Comparison of ENCODE assay signal across 22 mouse cellular contexts in genomic region chr11:109708786-109709185, GRCm38 (mm10). TPM values are rescaled to one million over a fixed set of nuclear protein-coding genes. Genes with fewer than 3 reads are reported as not detected.
DNase-seq lines count a peak whose midpoint lies in the region; ATAC-seq and TF ChIP-seq lines count a peak whose summit lies in the region.
"Had no signal": no experiment of that assay in that cellular context is flagged by ENCODE, and none has a peak within 500 bp of the region (broad histone marks: within the 10 kb centered on the region; RNA-seq: fewer than 3 reads in every experiment).

No protein-coding gene starts in this region.

- no peak for TF ChIP-seq POLR2A in liver, adult 2 months (IDR thresholded peaks at IDR 0.05; ENCODE audit: extremely low read depth, insufficient read depth, low read length)

- no peak for ATAC-seq in forebrain, embryonic 11.5 days (replicated peaks; ENCODE audit: low FRiP score)
- ATAC-seq in forebrain, embryonic 14.5 days = no peak
- ATAC-seq in liver, embryonic 12.5 days = no peak
- no peak for ATAC-seq in liver, postnatal 0 days
- ATAC-seq in midbrain, embryonic 11.5 days (ENCODE audit: low FRiP score) = no peak
- ATAC-seq in midbrain, postnatal 0 days (ENCODE audit: low FRiP score) = no peak
- ATAC-seq: activated CD4-positive, CD25-positive, alpha-beta regulatory T cell, adult 4 months; CD4-positive, CD25-positive, alpha-beta regulatory T cell, adult 4 months; Patski had no signal

- peaks cover 21% of the 10 kb centered on the region; the same call in 1 of the 2 replicates for H3K79me2 ChIP-seq in liver, adult 2 months (ENCODE audit: control insufficient read depth, insufficient read depth, low read length)

- H3K9ac ChIP-seq in forebrain, embryonic 11.5 days (ENCODE audit: low read length) = no peak overlapping the region
- no peak overlapping the region for H3K9ac ChIP-seq in forebrain, embryonic 14.5 days (ENCODE audit: low read length)
- no peak overlapping the region for H3K9ac ChIP-seq in liver, adult 2 months (ENCODE audit: low read depth, low read length)
- no peak overlapping the region for H3K9ac ChIP-seq in liver, embryonic 12.5 days
- H3K9ac ChIP-seq in liver, postnatal 0 days (replicated peaks) = no peak overlapping the region
- no peak overlapping the region for H3K9ac ChIP-seq in midbrain, embryonic 11.5 days (ENCODE audit: low read length)
- no peak overlapping the region for H3K9ac ChIP-seq in midbrain, postnatal 0 days (replicated peaks; ENCODE audit: low read length, poor library complexity, severe bottlenecking)

- no peaks in the 10 kb centered on the region for H3K9me3 ChIP-seq in forebrain, embryonic 11.5 days (ENCODE audit: control insufficient read depth, low read length)
- H3K9me3 ChIP-seq in forebrain, embryonic 14.5 days (replicated peaks; ENCODE audit: control insufficient read depth, low read length) = no peaks in the 10 kb centered on the region
- no peaks in the 10 kb centered on the region for H3K9me3 ChIP-seq in liver, embryonic 12.5 days (replicated peaks)
- no peaks in the 10 kb centered on the region for H3K9me3 ChIP-seq in liver, postnatal 0 days (ENCODE audit: low read length)
- no peaks in the 10 kb centered on the region for H3K9me3 ChIP-seq in midbrain, embryonic 11.5 days (ENCODE audit: control insufficient read depth, low read length)
- H3K9me3 ChIP-seq in midbrain, postnatal 0 days (ENCODE audit: low read length) = no peaks in the 10 kb centered on the region

- TF ChIP-seq CTCF in liver, adult 2 months (IDR thresholded peaks at IDR 0.05; ENCODE audit: low read depth, low read length) = no peak
- no peak for TF ChIP-seq CTCF in liver, postnatal 0 days (IDR thresholded peaks at IDR 0.05; ENCODE audit: low read depth)
- no peak for TF ChIP-seq CTCF in midbrain, postnatal 0 days (IDR thresholded peaks at IDR 0.05)

- DNase-seq in forebrain, embryonic 11.5 days (ENCODE audit: low spot score) = peak; percentile 16
- no peak for DNase-seq in forebrain, embryonic 14.5 days (ENCODE audit: low spot score)
- peak; percentile 83 for DNase-seq in liver, adult 2 months (ENCODE audit: extremely low read depth, low read depth, low spot score)
- DNase-seq in liver, postnatal 0 days = no peak
- DNase-seq in liver = no peak
- peak; percentile 62 for DNase-seq in midbrain, embryonic 11.5 days (ENCODE audit: low spot score, missing footprints)
- no peak for DNase-seq in midbrain, postnatal 0 days (ENCODE audit: low spot score)
- DNase-seq: adrenal gland, adult 2 months; adrenal gland, adult 8-10 months; adrenal gland, postnatal 10 days; adrenal gland, postnatal 14 days; adrenal gland, postnatal 25 days; adrenal gland, postnatal 36 days; B cell, adult 2 months; cerebellum, adult 11 months; cerebellum, adult 11-12 months had no signal

- no peaks in the 10 kb centered on the region for H3K36me3 ChIP-seq in forebrain, embryonic 11.5 days (ENCODE audit: control insufficient read depth, insufficient read depth, low read length)
- H3K36me3 ChIP-seq in forebrain, embryonic 14.5 days (ENCODE audit: control insufficient read depth, insufficient read depth, low read length) = no peaks in the 10 kb centered on the region
- H3K36me3 ChIP-seq in liver, adult 2 months (ENCODE audit: control insufficient read depth, insufficient read depth, low read length) = peaks cover 3% of the 10 kb centered on the region; the same call in 1 of the 2 replicates
- no peaks in the 10 kb centered on the region for H3K36me3 ChIP-seq in liver, embryonic 12.5 days
- no peaks in the 10 kb centered on the region; the same call in 1 of the 2 replicates for H3K36me3 ChIP-seq in liver, postnatal 0 days (replicated peaks; ENCODE audit: insufficient read depth, low read length)
- H3K36me3 ChIP-seq in midbrain, embryonic 11.5 days (ENCODE audit: control insufficient read depth, insufficient read depth, low read length) = no peaks in the 10 kb centered on the region
- H3K36me3 ChIP-seq in midbrain, postnatal 0 days (ENCODE audit: insufficient read depth, low read length) = no peaks in the 10 kb centered on the region
- H3K36me3 ChIP-seq: G1E had no signal

- no peak overlapping the region for H3K4me2 ChIP-seq in forebrain, embryonic 11.5 days (ENCODE audit: low read depth, low read length, severe bottlenecking)
- H3K4me2 ChIP-seq in forebrain, embryonic 14.5 days (ENCODE audit: low read length) = no peak overlapping the region
- no peak overlapping the region for H3K4me2 ChIP-seq in liver, embryonic 12.5 days
- H3K4me2 ChIP-seq in liver, postnatal 0 days (ENCODE audit: low read depth, low read length) = no peak overlapping the region
- no peak overlapping the region for H3K4me2 ChIP-seq in midbrain, embryonic 11.5 days
- no peak overlapping the region for H3K4me2 ChIP-seq in midbrain, postnatal 0 days (ENCODE audit: low read depth, low read length, poor library complexity, severe bottlenecking)

- WGBS in forebrain, embryonic 11.5 days = 91% methylated on average over 4 of the region's 4 CpGs
- WGBS in forebrain, embryonic 14.5 days = 90% methylated on average over 4 of the region's 4 CpGs
- WGBS in liver, adult 2 months = 72% methylated on average over 4 of the region's 4 CpGs
- WGBS in liver, embryonic 12.5 days (ENCODE audit: insufficient replicate concordance) = 76% methylated on average over 4 of the region's 4 CpGs
- 80% methylated on average over 4 of the region's 4 CpGs for whole genome bisulfite sequencing in liver, postnatal 0 days (ENCODE audit: insufficient replicate concordance)
- WGBS in midbrain, embryonic 11.5 days = 89% methylated on average over 4 of the region's 4 CpGs
- WGBS in midbrain, postnatal 0 days = 93% methylated on average over 4 of the region's 4 CpGs

- no peak overlapping the region for H3K4me3 ChIP-seq in forebrain, embryonic 11.5 days (ENCODE audit: low read depth, low read length)
- H3K4me3 ChIP-seq in forebrain, embryonic 14.5 days (ENCODE audit: low read depth, low read length) = no peak overlapping the region
- no peak overlapping the region for H3K4me3 ChIP-seq in liver, adult 2 months (ENCODE audit: insufficient read depth, low read depth, low read length)
- H3K4me3 ChIP-seq in liver, embryonic 12.5 days = no peak overlapping the region
- H3K4me3 ChIP-seq in liver, postnatal 0 days (ENCODE audit: low read depth, low read length) = no peak overlapping the region
- H3K4me3 ChIP-seq in midbrain, embryonic 11.5 days (ENCODE audit: low read depth, low read length) = no peak overlapping the region
- H3K4me3 ChIP-seq in midbrain, postnatal 0 days (ENCODE audit: low read depth, low read length) = no peak overlapping the region

- no peak overlapping the region for H3K27ac ChIP-seq in forebrain, embryonic 11.5 days (ENCODE audit: low read depth, low read length)
- no peak overlapping the region for H3K27ac ChIP-seq in forebrain, embryonic 14.5 days (ENCODE audit: low read depth, low read length)
- peak overlapping the region; percentile 51; the same call in 1 of the 2 replicates for H3K27ac ChIP-seq in liver, adult 2 months (replicated peaks; ENCODE audit: insufficient read depth, low read depth, low read length)
- H3K27ac ChIP-seq in liver, embryonic 12.5 days = no peak overlapping the region
- peak overlapping the region; percentile 3; the same call in 1 of the 2 replicates for H3K27ac ChIP-seq in liver, postnatal 0 days (ENCODE audit: low read depth)
- no peak overlapping the region for H3K27ac ChIP-seq in midbrain, embryonic 11.5 days (ENCODE audit: low read depth, low read length)
- no peak overlapping the region for H3K27ac ChIP-seq in midbrain, postnatal 0 days (ENCODE audit: low read depth, low read length)

- H3K4me1 ChIP-seq in forebrain, embryonic 11.5 days (replicated peaks; ENCODE audit: control insufficient read depth, insufficient read depth, low read length) = no peaks in the 10 kb centered on the region
- 0 out of 2 replicates have a peak, but pooled peaks cover under 1% of the 10 kb centered on the region for H3K4me1 ChIP-seq in forebrain, embryonic 14.5 days (ENCODE audit: control insufficient read depth, insufficient read depth, low read length)
- H3K4me1 ChIP-seq in liver, adult 2 months (ENCODE audit: control insufficient read depth, insufficient read depth, low read length) = peaks cover 36% of the 10 kb centered on the region
- H3K4me1 ChIP-seq in liver, embryonic 12.5 days = no peaks in the 10 kb centered on the region
- H3K4me1 ChIP-seq in liver, postnatal 0 days (ENCODE audit: insufficient read depth) = peaks cover 24% of the 10 kb centered on the region
- H3K4me1 ChIP-seq in midbrain, embryonic 11.5 days (ENCODE audit: control insufficient read depth, insufficient read depth, low read length) = no peaks in the 10 kb centered on the region
- no peaks in the 10 kb centered on the region for H3K4me1 ChIP-seq in midbrain, postnatal 0 days (ENCODE audit: insufficient read depth, low read length)

- no peaks in the 10 kb centered on the region for H3K27me3 ChIP-seq in forebrain, embryonic 11.5 days (ENCODE audit: control insufficient read depth, insufficient read depth, low read length)
- H3K27me3 ChIP-seq in forebrain, embryonic 14.5 days (replicated peaks; ENCODE audit: control insufficient read depth, insufficient read depth, low read length) = no peaks in the 10 kb centered on the region
- H3K27me3 ChIP-seq in liver, adult 2 months (ENCODE audit: control insufficient read depth, insufficient read depth, low read length) = no peaks in the 10 kb centered on the region
- H3K27me3 ChIP-seq in liver, embryonic 12.5 days (replicated peaks) = no peaks in the 10 kb centered on the region
- H3K27me3 ChIP-seq in liver, postnatal 0 days (ENCODE audit: insufficient read depth, low read length) = no peaks in the 10 kb centered on the region
- no peaks in the 10 kb centered on the region for H3K27me3 ChIP-seq in midbrain, embryonic 11.5 days (ENCODE audit: control insufficient read depth, insufficient read depth, low read length)
- H3K27me3 ChIP-seq in midbrain, postnatal 0 days (ENCODE audit: insufficient read depth, low read length) = no peaks in the 10 kb centered on the region

- TF ChIP-seq EP300 in liver, postnatal 0 days (IDR thresholded peaks at IDR 0.05; ENCODE audit: low read depth) = no peak

RNA-seq across cellular contexts. Expression of gene Fam20a, which starts 13.3 kb away (rescaled TPM):
- 2.3 and 3.0 TPM in 2 replicates for polyA plus RNA-seq in forebrain, embryonic 11.5 days (2014; fragmentation: Nextera tagmentation; extraction: Ambion mirVana)
- polyA plus RNA-seq in forebrain, embryonic 14.5 days (2014; fragmentation: Nextera tagmentation; extraction: Ambion mirVana) = 1.7 and 2.3 TPM in 2 replicates
- 6.9 and 13.2 TPM in 2 replicates for total RNA-seq in liver, adult 2 months (2014; rRNA removed)
- polyA plus RNA-seq in liver, adult 2 months (2012; rRNA removed) = 30.6 and 34.8 TPM in 2 replicates
- polyA plus RNA-seq in liver, embryonic 12.5 days (2016; fragmentation: Nextera tagmentation; extraction: Ambion mirVana) = 4.7 and 4.9 TPM in 2 replicates
- 28.0 and 29.0 TPM in 2 replicates for polyA plus RNA-seq in liver, postnatal 0 days (2015; fragmentation: Nextera tagmentation; extraction: Ambion mirVana)
- 1.9 and 2.7 TPM in 2 replicates for polyA plus RNA-seq in midbrain, embryonic 11.5 days (2014; fragmentation: Nextera tagmentation; extraction: Ambion mirVana)
- total RNA-seq in midbrain, postnatal 0 days (2014; rRNA removed) = 8.9 and 10.4 TPM in 2 replicates
- polyA plus RNA-seq in midbrain, postnatal 0 days (2015; fragmentation: Nextera tagmentation; extraction: Ambion mirVana) = 5.9 and 6.1 TPM in 2 replicates
- total RNA-seq: MEL had no signal
- polyA plus RNA-seq: G1E had no signal

RNA-seq across cellular contexts. Expression of gene Prkar1a, which starts 59.6 kb away (rescaled TPM):
- polyA plus RNA-seq in forebrain, embryonic 11.5 days (2014; fragmentation: Nextera tagmentation; extraction: Ambion mirVana) = 362 and 367 TPM in 2 replicates
- 504 and 551 TPM in 2 replicates for polyA plus RNA-seq in forebrain, embryonic 14.5 days (2014; fragmentation: Nextera tagmentation; extraction: Ambion mirVana)
- 47.2 and 56.4 TPM in 2 replicates for total RNA-seq in liver, adult 2 months (2014; rRNA removed)
- polyA plus RNA-seq in liver, adult 2 months (2012; rRNA removed) = 51.1 and 59.9 TPM in 2 replicates
- 165 and 171 TPM in 2 replicates for polyA plus RNA-seq in liver, embryonic 12.5 days (2016; fragmentation: Nextera tagmentation; extraction: Ambion mirVana)
- 118 and 124 TPM in 2 replicates for polyA plus RNA-seq in liver, postnatal 0 days (2015; fragmentation: Nextera tagmentation; extraction: Ambion mirVana)
- 435 and 478 TPM in 2 replicates for polyA plus RNA-seq in midbrain, embryonic 11.5 days (2014; fragmentation: Nextera tagmentation; extraction: Ambion mirVana)
- total RNA-seq in midbrain, postnatal 0 days (2014; rRNA removed) = 231 and 289 TPM in 2 replicates
- polyA plus RNA-seq in midbrain, postnatal 0 days (2015; fragmentation: Nextera tagmentation; extraction: Ambion mirVana) = 467 and 473 TPM in 2 replicates

Comparison
In these comparisons a context has a peak if more than half of its experiments do, and no peak if none do; other contexts are left out.
1. DNase-seq: peak in forebrain, embryonic 11.5 days (single experiment), liver, adult 2 months (single experiment) and midbrain, embryonic 11.5 days (single experiment); none in forebrain, embryonic 14.5 days (single experiment), liver, postnatal 0 days (single experiment), liver (single experiment) and midbrain, postnatal 0 days (single experiment).
2. H3K27ac ChIP-seq: peak in liver, adult 2 months (single experiment) and liver, postnatal 0 days (single experiment); none in forebrain, embryonic 11.5 days (single experiment), forebrain, embryonic 14.5 days (single experiment), liver, embryonic 12.5 days (single experiment), midbrain, embryonic 11.5 days (single experiment) and midbrain, postnatal 0 days (single experiment).